Mouse (Mus musculus) CH12.LX (cell line): ENCODE data around the gene Phpt1. TPM values are rescaled to one million over a fixed set of nuclear protein-coding genes. Genes with fewer than 3 reads are reported as not detected.

ENCODE experiments used
- DNase-seq: peaks from one replicate; pipeline ENCODE4 v3.0.0-alpha.2; 2013; ENCODE audit errors: extremely low read depth
- H3K27ac ChIP-seq: 2 replicates; pipeline ENCODE4 v1.5.1; 2012; ENCODE audit warnings: low read depth, mild to moderate bottlenecking, control low read depth, moderate library complexity; ENCODE audit not compliant: insufficient read depth
- H3K27me3 ChIP-seq: replicated peaks from 2 replicates; pipeline ENCODE3; 2012; ENCODE audit warnings: inconsistent platforms
- H3K36me3 ChIP-seq, 2 experiments: replicated peaks in 1 of 2; 2 replicates each; pipeline versions ENCODE3 to v1.6.1; 2012; ENCODE audit warnings: inconsistent platforms in 1 of 2, low read length in 1 of 2, mild to moderate bottlenecking in 1 of 2, mixed read lengths in 1 of 2, moderate library complexity in 1 of 2; ENCODE audit not compliant: control insufficient read depth in 1 of 2, insufficient read depth in 1 of 2
- H3K4me1 ChIP-seq, 2 experiments: 2 replicates each; pipeline ENCODE4 v1.6.1; 2012; ENCODE audit warnings: inconsistent platforms in 1 of 2, moderate library complexity in 1 of 2; ENCODE audit not compliant: insufficient read depth in 2 of 2, control insufficient read depth in 1 of 2
- H3K4me2 ChIP-seq: 2 replicates; pipeline ENCODE4 v1.6.1; 2012; ENCODE audit warnings: low read depth, mild to moderate bottlenecking, control low read depth; ENCODE audit not compliant: poor library complexity, insufficient read depth, severe bottlenecking
- H3K4me3 ChIP-seq, 3 experiments: fragments of 150-350 bp in 1 of 3; sonication (generic) in 1 of 3; replicated peaks in 1 of 3; 2 replicates each; pipeline versions ENCODE3 to v1.5.1; 2011 to 2012; ENCODE audit warnings: low read depth in 2 of 3, low read length in 2 of 3, mild to moderate bottlenecking in 2 of 3, moderate library complexity in 2 of 3, control low read depth in 1 of 3, improper control_type of control experiment in 1 of 3, inconsistent platforms in 1 of 3, mixed read lengths in 1 of 3; ENCODE audit not compliant: poor library complexity in 1 of 3
- H3K79me2 ChIP-seq: replicated peaks from 2 replicates; pipeline ENCODE4 v1.6.1; 2012; ENCODE audit warnings: mild to moderate bottlenecking, moderate library complexity; ENCODE audit not compliant: control insufficient read depth, poor library complexity, insufficient read depth, severe bottlenecking; ENCODE audit errors: extremely low read depth
- H3K9ac ChIP-seq: 2 replicates; pipeline ENCODE4 v1.6.1; 2012; ENCODE audit warnings: low read depth, mild to moderate bottlenecking, control low read depth, moderate library complexity; ENCODE audit not compliant: insufficient read depth
- H3K9me3 ChIP-seq: replicated peaks from 2 replicates; pipeline ENCODE3; 2012; ENCODE audit warnings: low read length, inconsistent platforms, mixed read lengths
- CHD1 ChIP-seq: IDR thresholded peaks from 2 replicates; pipeline ENCODE4 v1.6.1; 2012; ENCODE audit warnings: low read depth, low read length, improper control_type of control experiment, inconsistent platforms
- CHD2 ChIP-seq: IDR thresholded peaks from 2 replicates; pipeline ENCODE4 v1.6.1; 2011; ENCODE audit warnings: low read length, improper control_type of control experiment
- CTCF ChIP-seq, 2 experiments: IDR thresholded peaks in 1 of 2; conservative IDR thresholded peaks in 1 of 2; 2 replicates each; pipeline ENCODE4 v1.5.1; 2011 to 2012; ENCODE audit warnings: low read depth in 2 of 2, low read length in 2 of 2, improper control_type of control experiment in 1 of 2, inconsistent platforms in 1 of 2, mild to moderate bottlenecking in 1 of 2, moderate library complexity in 1 of 2
- ELF1 ChIP-seq: IDR thresholded peaks from 2 replicates; pipeline ENCODE4 v1.6.1; 2014; ENCODE audit warnings: low read depth, mild to moderate bottlenecking, inconsistent platforms, low read length, improper control_type of control experiment
- GABPA ChIP-seq: IDR thresholded peaks from 2 replicates; pipeline ENCODE4 v1.6.1; 2012; ENCODE audit warnings: low read depth, low read length, improper control_type of control experiment, inconsistent platforms; ENCODE audit not compliant: insufficient replicate concordance
- HCFC1 ChIP-seq: IDR thresholded peaks from 2 replicates; pipeline ENCODE4 v1.6.1; 2012; ENCODE audit warnings: low read depth, mild to moderate bottlenecking, inconsistent platforms, low read length, improper control_type of control experiment
- KAT2A ChIP-seq: IDR thresholded peaks from 2 replicates; pipeline ENCODE4 v1.6.1; 2012; ENCODE audit warnings: low read length, improper control_type of control experiment, inconsistent platforms; ENCODE audit not compliant: insufficient replicate concordance
- MAFK ChIP-seq: IDR thresholded peaks from 2 replicates; pipeline ENCODE4 v1.6.1; 2011; ENCODE audit warnings: low read length, improper control_type of control experiment; ENCODE audit not compliant: insufficient replicate concordance
- MYC ChIP-seq: IDR thresholded peaks from 2 replicates; pipeline ENCODE4 v1.6.1; 2011; ENCODE audit warnings: low read depth, mild to moderate bottlenecking, improper control_type of control experiment, low read length
- NELFE ChIP-seq: IDR thresholded peaks from 2 replicates; pipeline ENCODE4 v1.6.1; 2011; ENCODE audit warnings: low read depth, low read length, improper control_type of control experiment
- NRF1 ChIP-seq: IDR thresholded peaks from 2 replicates; pipeline ENCODE4 v1.6.1; 2014; ENCODE audit warnings: low read depth, mild to moderate bottlenecking, inconsistent platforms, low read length, improper control_type of control experiment, moderate library complexity
- POLR2A ChIP-seq: IDR thresholded peaks from 2 replicates; pipeline ENCODE4 v1.6.1; 2011; ENCODE audit warnings: low read depth, mild to moderate bottlenecking, improper control_type of control experiment, low read length
- POLR2AphosphoS2 ChIP-seq: IDR thresholded peaks from 2 replicates; pipeline ENCODE4 v1.6.1; 2011; ENCODE audit warnings: low read depth, low read length, improper control_type of control experiment
- RAD21 ChIP-seq: IDR thresholded peaks from 2 replicates; pipeline ENCODE4 v1.6.1; 2011; ENCODE audit warnings: low read depth, mild to moderate bottlenecking, low read length, improper control_type of control experiment, moderate library complexity
- TBP ChIP-seq: conservative IDR thresholded peaks from 2 replicates; pipeline ENCODE4 v1.6.1; 2011; ENCODE audit warnings: low read depth, low read length, improper control_type of control experiment
- TCF12 ChIP-seq: IDR thresholded peaks from 2 replicates; pipeline ENCODE4 v1.6.1; 2014; ENCODE audit warnings: low read depth, mild to moderate bottlenecking, inconsistent platforms, low read length, improper control_type of control experiment
- USF1 ChIP-seq: IDR thresholded peaks from 2 replicates; pipeline ENCODE4 v1.6.1; 2014; ENCODE audit warnings: low read depth, mild to moderate bottlenecking, inconsistent platforms, low read length, improper control_type of control experiment
- ZC3H11A ChIP-seq: IDR thresholded peaks from 2 replicates; pipeline ENCODE4 v1.6.1; 2012; ENCODE audit warnings: low read depth, mild to moderate bottlenecking, inconsistent platforms, low read length, improper control_type of control experiment
- ZKSCAN1 ChIP-seq: IDR thresholded peaks from 2 replicates; pipeline ENCODE4 v1.6.1; 2012; ENCODE audit warnings: low read depth, inconsistent platforms, low read length, improper control_type of control experiment, borderline replicate concordance
- ZMIZ1 ChIP-seq: IDR thresholded peaks from 2 replicates; pipeline ENCODE4 v1.6.1; 2012; ENCODE audit warnings: low read depth, mild to moderate bottlenecking, inconsistent platforms, low read length, improper control_type of control experiment
- dilution Hi-C: fragments of 300-500 bp; cut with MboI; formaldehyde crosslinking; loops from 2 replicates; pipeline ENCODE4 v1.14.3; 2020; ENCODE audit warnings: low sequenced_read_pairs; ENCODE audit not compliant: extremely low pct_unique_long_range_greater_than_20kb, extremely low pct_ligation_motif_present
- in situ Hi-C: fragments of 300-500 bp; cut with MboI; formaldehyde crosslinking; loops from 3 replicates; pipeline ENCODE4 v1.14.3; 2019; ENCODE audit warnings: low sequenced_read_pairs, low pct_ligation_motif_present, low pct_unique_long_range_greater_than_20kb, mixed read lengths
- polyA plus RNA-seq: library from polyadenylated mRNA; unstranded; fragments of >175 nt; gene quantifications from 2 replicates; pipeline ENCODE4 v1.2.1, GENCODE M21; 2012; ENCODE audit warnings: low read depth; ENCODE audit not compliant: insufficient read length
- total RNA-seq, 2 experiments: library from RNA; depleted of rRNA; stranded (reverse); fragments of 300-350 nt in 1 of 2; fragments of >200 nt in 1 of 2; gene quantifications; 2 replicates each; pipeline ENCODE4 v1.2.3; 2012 to 2014

Phpt1 gene
- total and polyA plus RNA-seq, 3 experiments: 37.9 to 66.9 (median 46.6) TPM

GRCm38 (mm10) chr2:25576965-25577891, 2.2 kb upstream of the Phpt1 start:
- no peak overlapping the region for H3K27ac ChIP-seq
- H3K4me2 ChIP-seq: no peak overlapping the region
- H3K79me2 ChIP-seq: no peaks in the 10 kb centered on the region
- in situ Hi-C loops: no loop called here
- TF ChIP-seq ZKSCAN1: no peak
- no peak for TF ChIP-seq CHD2
- no peak for TF ChIP-seq RAD21
- no peak for TF ChIP-seq CTCF (conservative IDR thresholded peaks at IDR 0.05 in 1 of 2, IDR thresholded peaks at IDR 0.05 in 1 of 2; ENCODE audit: low read depth in 2 of 2, low read length in 2 of 2)
- no peak for TF ChIP-seq POLR2AphosphoS2
- no peak for TF ChIP-seq ELF1
- no peak for TF ChIP-seq ZMIZ1
- TF ChIP-seq MAFK: no peak
- no peak for TF ChIP-seq ZC3H11A
- no peak for TF ChIP-seq TCF12
- TF ChIP-seq GABPA: no peak
- no peak for TF ChIP-seq MYC
- no peak for TF ChIP-seq USF1
- no peak for TF ChIP-seq NELFE
- TF ChIP-seq CHD1: no peak
- TF ChIP-seq HCFC1: no peak
- no peak for TF ChIP-seq TBP
- TF ChIP-seq NRF1: no peak
- dilution Hi-C loops: no loop called here
- H3K36me3 ChIP-seq: peaks cover 14 to 54% of the 10 kb centered on the region in 2 experiments
- peaks cover 9 to 43% of the 10 kb centered on the region in 2 experiments; a peak in 3 of 4 replicates for H3K4me1 ChIP-seq
- no peak overlapping the region for H3K9ac ChIP-seq
- H3K4me3 ChIP-seq: peak overlapping the region in 1 of 3 experiments; percentile 19
- peaks cover 39% of the 10 kb centered on the region for H3K9me3 ChIP-seq
- no peak for DNase-seq
- no peaks in the 10 kb centered on the region for H3K27me3 ChIP-seq

GRCm38 (mm10) chr2:25576028-25576850, 1.2 kb upstream of the Phpt1 start:
- Histone ChIP-seq H3K4me1 (peaks cover 9 to 36% of the 10 kb centered on the region in 2 experiments; a peak in 3 of 4 replicates), H3K9ac (0 out of 2 replicates have a peak overlapping the region, but pooled peaks have one; percentile 80), H3K4me2 (no peak overlapping the region)

More at GRCm38 (mm10) chr2:25576028-25576850, 1.2 kb upstream of the Phpt1 start:
- dilution Hi-C loops: no loop called here
- no peaks in the 10 kb centered on the region for H3K79me2 ChIP-seq
- H3K27ac ChIP-seq: no peak overlapping the region; the same call in 1 of the 2 replicates
- TF ChIP-seq TCF12: no peak
- no peak for TF ChIP-seq KAT2A
- TF ChIP-seq POLR2A: no peak
- peaks cover 14 to 60% of the 10 kb centered on the region in 2 experiments for H3K36me3 ChIP-seq
- H3K27me3 ChIP-seq: no peaks in the 10 kb centered on the region
- no peak overlapping the region for H3K4me3 ChIP-seq
- no peak for DNase-seq
- H3K9me3 ChIP-seq: peaks cover 39% of the 10 kb centered on the region
- in situ Hi-C loops: no loop called here
